Mouse (Mus musculus) left cerebral cortex, postnatal 36 days (tissue): ENCODE data around the gene Bst2. TPM values are rescaled to one million over a fixed set of nuclear protein-coding genes. Genes with fewer than 3 reads are reported as not detected.
"Not testable (repeated sequence)": the region's sequence is repeated elsewhere in the genome, so short reads cannot be mapped to it uniquely, and the experiment has no call there.

Source experiments
- DNase-seq, 2 experiments: peaks; one replicate each; pipeline ENCODE4 v3.0.0; 2021 to 2022; ENCODE audit warnings: low spot score in 2 of 2, mixed read lengths in 1 of 2
- intact Hi-C: fragments of 180-260 bp; cut with DNase I; formaldehyde crosslinking; loops from one replicate; pipeline ENCODE4 v1.15.1; 2025
- total RNA-seq, 2 experiments: library from RNA; stranded (reverse); gene quantifications; 2 replicates each; pipeline ENCODE4 v1.2.3; 2021

Bst2 gene
- total RNA-seq, 2 experiments from 2014 or later: 3.5 to 4.8 TPM

DNA sequence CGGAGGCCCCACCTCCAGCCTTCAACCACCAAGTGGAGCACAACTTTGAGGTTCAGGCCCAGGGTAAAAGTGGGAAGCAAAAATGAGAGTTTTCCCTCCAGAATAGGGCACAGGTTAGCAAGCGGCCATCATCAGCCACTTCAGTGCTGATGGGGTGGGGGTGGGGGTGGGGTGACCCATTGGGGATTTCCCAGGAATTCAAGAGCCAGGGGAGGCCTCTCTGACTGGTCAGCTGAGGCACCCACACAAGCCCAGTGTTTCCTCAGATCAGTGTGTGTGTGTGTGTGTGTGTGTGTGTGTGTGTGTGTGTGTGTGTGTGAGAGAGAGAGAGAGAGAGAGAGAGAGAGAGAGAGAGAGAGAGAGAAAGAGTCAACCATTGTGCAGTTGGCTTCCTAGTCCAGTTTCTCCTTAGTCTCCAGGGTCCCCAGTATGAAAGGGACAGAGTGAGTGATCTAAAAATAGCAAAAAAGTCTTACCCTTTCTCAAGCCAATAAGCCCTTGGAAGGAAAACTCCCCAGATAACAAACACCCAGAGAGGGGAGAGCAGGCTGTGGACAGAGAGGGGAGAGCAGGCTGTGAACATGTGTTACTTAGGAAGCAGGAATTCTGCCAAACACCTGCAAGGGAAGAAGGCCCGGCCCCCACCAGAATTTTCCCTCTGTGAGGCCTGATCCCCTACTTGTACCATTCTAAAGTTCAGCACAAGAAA lies 9.9 kb downstream of the Bst2 start:
- no peak for DNase-seq
- intact Hi-C loops: no loop called here

DNA sequence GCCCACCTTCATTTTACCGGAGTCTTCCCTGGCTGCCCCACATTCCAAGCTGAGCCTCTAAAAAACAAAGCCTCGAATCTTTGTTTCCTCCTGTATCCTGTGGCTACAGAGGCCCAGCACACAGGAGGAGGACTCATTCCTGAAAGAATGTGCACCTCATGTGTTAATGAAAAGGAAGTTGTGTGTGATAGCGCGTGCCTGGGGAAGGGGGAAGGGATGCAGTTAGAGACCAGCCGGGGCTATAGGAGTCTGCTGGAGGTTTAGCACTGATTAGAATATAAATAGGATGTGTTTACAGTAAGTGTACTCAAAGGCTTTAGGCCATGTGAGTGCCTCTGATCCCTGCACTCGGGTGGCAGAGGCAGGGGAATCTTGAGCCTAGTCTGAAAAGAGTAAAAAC lies 11.0 kb downstream of the Bst2 start:
- intact Hi-C loops: no loop called here
- DNase-seq: no peak

DNA sequence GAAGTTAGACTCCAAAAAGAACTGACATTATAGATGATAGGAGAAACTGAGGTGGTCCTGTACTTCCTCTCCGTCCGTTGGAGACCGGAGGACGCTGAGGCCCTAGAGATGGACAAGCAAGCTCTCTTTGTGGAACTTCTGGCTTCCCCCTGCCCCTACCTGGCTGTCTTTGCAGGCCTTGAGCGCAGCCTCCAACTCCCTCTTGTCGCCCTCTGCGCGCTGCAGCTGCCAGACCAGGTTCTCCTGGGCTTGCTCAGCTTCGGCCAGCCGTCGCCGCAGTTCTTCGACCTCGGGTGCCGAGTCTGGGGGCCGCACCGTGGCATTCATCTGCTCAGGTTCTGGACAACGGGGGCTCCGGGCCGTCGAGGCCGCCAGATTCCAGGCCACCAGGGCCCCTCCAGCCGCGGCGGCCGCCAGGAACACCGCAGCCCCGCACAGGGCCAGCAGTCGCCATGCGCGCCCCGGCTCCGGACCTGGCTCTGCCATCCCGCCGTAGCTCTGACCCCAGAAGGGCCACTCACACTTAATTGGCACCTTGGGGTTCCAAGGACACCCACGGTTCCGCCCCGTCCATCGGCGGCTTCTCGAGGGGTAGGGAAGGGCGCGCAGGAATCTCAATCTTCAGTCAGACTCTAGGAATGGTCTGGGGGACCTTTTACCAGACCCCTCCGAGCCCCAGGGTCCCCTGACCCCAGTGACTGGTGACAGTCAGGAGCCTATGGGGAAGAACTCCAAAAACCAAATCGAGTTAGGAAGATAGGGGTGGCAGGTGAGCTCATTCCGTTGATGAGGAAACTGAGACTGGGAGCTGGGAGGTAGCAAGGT lies 11.8 kb downstream of the Bst2 start, which contains the start of gene Ccdc194:
Gene Ccdc194, minus strand, starts transcription at position 486 of the 825 bp plus-strand sequence.
- intact Hi-C loops: no loop called here
- DNase-seq: no peak

DNA sequence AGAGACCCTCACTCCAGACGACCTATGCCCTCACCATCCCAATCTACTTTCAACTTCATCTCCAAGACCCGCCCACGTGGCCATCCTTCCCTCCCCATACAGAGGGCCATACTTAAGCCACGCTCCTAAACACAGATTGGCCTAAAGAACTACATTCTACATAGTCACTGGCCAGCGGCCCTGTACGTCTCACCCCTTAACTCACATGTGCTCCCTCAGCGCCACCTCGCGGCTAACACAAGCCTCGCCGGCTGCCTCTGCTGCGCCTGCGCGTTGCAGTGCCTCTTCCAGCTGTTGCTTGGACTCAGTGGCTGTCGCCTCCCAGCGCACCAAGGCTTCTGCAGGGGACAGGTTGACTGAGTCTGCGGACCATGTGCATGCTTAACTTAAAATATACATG lies 15.6 kb downstream of the Bst2 start:
- peak; percentile 86 to 87 for DNase-seq

DNA sequence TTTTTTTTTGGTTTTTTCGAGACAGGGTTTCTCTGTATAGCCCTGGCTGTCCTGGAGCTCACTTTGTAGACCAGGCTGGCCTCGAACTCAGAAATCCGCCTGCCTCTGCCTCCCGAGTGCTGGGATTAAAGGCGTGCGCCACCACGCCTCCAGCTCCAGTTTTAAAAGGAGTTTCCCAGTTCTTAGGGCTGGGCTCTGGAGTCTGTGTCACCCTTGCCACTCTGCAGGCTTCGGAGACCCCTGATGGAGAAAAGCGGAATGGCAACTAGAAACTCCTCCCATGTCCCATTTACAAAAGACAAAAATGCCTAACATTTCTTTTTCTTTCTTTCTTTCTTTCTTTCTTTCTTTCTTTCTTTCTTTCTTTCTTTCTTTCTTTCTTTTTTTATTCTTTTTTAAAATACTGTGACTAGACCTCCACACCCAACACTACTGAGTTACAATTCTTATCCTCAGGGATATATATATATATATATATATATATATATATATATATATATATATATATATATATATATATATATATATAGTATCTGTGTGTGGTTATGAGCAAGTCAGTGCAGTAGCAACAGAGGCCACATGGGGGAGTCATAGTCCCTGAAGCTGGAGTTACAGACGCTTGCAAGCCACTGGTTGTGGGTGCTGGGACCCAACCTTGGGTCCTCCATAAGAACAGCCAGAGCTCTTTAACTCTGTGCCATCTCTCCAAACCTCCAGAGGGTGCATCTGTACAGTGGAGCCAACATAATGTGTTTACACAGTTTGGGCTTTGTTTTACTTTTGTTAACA lies 18.0 kb downstream of the Bst2 start:
- intact Hi-C loops, DNase-seq: not testable (repeated sequence)

More for the DNA sequence above, 15.6 kb downstream of the Bst2 start:
- intact Hi-C loops: loop anchor here (2.0 kb wide), 2 partner anchors 27 to 81 kb away; no protein-coding TSS in a partner anchor

DNA sequence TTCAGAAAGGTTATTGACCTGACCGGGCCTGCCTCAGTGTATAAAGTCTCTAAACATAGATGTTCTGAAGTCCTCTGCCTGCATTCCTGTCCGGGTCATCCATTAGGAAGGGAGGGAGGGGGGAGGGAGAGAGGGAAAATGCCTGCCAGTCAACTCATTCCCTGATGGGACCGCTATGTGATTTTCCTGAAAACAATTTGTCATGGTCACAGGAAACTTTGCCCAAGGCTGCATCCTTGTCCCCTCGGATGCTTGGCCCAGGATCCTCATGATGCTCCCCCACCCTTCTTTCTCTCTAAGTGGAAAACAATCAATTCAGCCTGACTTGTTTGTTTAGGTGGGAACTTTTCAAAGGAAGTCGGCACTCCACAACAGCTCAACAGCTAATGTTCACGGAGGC lies 20.5 kb downstream of the Bst2 start:
- DNase-seq: no peak
- intact Hi-C loops: no loop called here

DNA sequence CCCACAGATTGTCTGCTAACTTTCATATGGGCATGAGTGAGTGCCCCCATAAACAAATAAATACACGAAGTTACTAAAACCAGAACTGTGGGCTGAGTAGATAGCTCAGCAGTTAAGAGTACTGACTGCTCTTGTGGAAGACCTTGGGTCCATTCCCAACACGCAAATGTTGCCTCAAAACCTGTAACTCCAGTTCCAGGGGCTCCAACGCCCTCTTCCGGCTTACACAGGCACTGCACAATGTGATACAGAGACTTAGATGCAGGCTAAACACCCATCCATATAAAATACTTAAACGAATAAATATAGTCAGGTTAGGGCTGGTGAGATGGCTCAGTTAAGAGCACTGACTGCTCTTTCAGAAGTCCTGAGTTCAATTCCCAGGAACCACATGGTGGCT lies 22.2 kb downstream of the Bst2 start:
- intact Hi-C loops: no loop called here
- no peak for DNase-seq

DNA sequence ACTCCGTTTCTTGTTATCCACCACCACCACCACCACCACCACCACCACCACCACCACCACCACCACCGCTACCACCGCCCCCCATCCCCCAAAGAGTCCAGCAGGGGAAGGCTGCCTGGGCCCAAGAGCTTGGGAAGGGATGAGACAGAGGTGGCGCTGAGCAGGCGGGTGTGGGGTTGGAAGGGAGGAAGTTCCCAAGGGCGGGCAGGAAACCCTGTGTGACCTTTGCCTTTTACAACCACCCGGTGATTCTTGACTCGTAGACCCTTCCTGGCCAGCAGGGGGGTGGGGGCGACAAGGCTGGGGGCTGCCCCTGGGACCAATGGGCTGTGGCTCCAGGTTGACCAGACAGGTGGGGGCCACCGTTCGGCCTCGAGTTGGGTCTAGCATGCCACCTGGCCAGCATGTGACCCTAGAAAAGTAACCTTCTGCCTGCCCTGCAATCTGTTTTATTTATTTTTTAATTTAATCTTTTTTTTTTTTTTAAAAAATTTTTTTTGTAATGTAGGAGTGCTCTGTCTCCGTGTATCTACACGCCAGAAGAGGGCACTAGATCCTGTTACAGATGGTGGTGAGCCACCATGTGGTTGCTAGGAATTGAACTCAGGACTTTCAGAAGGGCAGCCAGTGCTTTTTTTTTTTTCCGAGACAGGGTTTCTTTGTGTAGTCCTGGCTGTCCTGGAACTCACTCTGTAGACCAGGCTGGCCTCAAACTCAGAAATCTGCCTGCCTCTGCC lies 24.1 kb downstream of the Bst2 start:
- DNase-seq: no peak
- intact Hi-C loops: no loop called here

DNA sequence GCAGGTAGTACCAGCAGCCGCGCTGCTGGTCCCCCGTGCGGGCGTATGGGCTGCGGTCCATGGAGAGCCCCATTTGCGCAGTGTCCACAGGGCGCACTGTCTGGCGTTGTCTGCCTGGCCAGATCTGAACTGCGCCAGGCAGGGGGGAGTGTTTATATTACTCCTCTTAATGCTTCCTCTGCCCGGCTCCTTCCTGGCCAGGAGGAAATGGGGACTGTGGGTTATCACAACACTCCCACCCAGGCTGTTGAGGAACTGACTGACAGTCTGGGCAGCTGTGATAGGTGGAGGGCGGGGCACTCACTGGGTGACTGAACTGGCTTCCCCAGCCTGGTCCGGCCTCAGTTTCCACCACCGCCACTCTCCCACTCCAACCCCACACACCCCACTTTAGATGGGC lies 25.6 kb downstream of the Bst2 start, which contains the start of gene Plvap:
Gene Plvap, minus strand, starts transcription at position 109 of the 400 bp plus-strand sequence.
- intact Hi-C loops: no loop called here
- no peak for DNase-seq

DNA sequence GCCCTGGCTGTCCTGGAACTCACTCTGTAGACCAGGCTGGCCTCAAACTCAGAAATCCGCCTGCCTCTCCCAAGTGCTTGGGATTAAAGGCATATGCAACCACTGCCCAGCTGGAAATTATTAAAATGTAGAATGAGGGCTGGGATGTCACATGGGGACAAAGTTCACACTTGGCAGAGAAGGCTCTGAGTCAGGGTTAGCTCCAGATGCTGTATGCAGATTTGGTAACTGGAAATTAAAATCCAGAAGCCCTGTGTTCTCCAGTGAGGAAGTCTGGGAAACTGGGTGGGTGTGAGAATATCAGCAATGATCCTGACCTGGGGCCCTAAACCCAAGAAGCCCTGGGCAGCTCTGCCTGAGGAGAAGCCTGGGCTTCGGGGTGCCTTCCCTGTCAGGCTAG lies 27.9 kb downstream of the Bst2 start:
- no peak for DNase-seq
- intact Hi-C loops: no loop called here

DNA sequence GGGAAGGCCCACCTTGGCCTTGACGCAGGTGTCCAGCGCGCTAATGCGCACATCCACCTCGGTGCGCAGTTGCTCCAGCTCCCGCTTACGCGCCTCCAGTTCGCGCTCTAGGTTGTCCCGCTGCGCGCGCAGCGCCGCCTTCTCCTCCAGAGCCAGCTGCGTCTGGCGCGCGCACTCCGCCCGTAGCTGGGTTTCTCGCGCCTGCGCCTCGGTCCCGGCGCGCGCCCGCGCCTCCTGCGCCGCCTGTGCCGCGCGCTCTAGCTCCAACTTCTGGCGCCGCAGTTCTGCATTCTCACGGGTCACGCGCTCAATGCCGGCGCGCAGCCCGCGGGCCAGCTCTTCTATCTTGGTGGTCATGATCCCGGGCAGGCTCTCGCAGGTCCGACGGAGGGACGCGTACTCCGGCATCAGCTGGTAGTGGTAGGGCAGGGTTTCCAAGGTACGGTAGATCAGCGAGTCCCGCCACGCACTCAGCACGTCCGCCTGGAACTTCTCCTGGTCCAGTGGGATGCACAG lies 29.6 kb downstream of the Bst2 start:
- intact Hi-C loops: loop anchor here (1.0 kb wide), 1 partner anchor 19 kb away; the partner anchor contains the start of gene Gtpbp3
- peak; percentile 80 to 86 for DNase-seq

DNA sequence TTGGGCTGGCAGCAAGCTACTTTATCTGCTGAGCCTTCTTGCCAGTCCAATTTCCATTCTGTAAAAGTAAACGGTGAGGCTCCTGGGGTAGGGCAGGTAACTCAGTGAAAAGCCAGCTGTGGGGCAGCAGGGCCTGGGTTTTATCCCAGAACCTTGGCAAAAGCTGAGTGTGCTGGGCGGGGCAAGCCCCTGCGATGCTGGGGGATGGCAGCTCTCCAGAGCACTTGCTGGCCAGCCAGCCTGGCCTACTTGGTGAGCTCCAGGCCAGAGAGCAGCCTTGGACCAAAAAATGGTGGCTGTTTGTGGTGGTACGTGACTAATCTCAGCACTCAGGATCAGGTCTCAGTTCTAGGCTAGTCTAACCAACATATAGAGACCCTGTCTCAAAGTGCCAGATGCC lies 31.3 kb downstream of the Bst2 start:
- intact Hi-C loops: no loop called here
- DNase-seq: no peak

DNA sequence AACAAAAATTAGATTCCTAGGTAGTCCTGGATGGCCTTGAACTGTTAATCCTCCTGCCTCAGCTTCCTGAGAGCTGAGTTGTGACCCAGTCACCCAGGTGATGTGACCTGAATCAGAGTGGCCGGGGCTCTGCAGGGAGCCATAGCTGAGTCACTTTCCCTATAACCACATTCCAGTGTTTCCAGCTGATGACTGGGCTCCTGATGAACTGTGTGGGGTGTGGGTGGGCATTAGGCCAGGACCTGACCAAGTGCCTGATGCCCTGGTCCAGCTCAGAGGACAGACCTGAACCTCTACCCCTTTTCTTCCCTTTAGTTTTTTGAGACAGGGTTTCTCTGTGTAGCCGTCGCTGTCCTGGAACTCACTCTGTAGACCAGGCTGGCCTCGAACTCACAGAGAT lies 31.9 kb downstream of the Bst2 start:
- intact Hi-C loops: no loop called here
- no peak for DNase-seq

DNA sequence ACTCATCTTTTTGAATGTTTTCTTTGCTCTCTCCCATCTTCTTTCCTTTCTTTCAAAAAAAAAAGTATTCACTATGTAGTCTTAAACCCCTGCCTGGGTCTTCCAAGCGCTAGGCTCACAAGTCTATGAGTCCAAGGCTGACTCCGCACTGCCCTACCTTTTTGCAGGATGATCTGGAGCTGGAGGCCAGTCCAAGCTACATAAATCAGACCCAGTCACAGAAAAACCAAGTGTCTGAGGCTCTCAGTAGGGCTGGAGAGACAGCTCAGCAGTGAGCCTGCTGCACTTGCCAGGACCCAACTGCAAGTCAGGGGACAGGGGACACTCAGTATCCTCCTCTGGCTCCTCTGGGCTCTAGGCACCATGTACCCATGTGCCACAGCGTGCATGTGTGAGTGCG lies 32.9 kb downstream of the Bst2 start:
- intact Hi-C loops: no loop called here
- DNase-seq: no peak

DNA sequence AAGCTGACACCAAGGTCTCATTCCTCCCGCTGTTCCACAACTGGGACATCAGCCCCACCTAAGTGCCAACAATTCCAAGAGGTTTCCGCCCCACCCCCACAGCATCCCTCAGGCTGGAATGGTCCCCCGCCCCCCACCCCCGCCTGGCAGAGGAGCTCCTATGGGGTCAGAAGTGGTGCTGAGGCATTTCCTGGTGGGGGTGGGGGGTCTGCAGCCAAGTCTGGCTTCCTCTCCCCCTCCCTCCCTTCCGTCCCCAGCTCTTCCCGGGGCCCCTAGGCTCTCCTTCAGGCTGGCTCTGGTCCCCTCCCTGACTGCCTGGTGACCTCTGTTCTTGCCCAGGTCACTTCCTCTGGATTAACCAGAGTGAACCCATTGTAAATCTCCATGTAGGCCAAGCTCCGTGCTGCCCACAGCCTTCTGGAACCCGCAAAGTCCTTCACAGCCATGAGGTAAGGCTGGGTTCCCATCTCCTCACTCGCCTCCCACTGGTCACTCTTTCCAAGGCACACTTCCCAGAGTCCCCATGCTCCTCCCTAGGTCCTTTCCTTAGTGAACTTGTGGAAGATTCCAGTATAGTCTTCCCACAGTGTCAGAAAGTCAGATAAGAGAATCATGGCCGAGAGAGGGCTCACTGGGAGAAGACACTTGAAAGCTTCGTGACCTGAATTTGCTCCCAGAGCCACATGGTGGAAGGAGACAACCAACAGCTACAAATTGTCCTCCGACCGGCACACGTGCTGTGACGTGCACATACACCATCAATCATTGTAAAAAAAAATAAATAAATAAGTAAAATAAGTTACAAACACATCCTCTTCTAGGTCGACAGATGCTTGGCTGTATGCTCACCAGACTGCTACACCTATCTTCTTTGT lies 38.2 kb downstream of the Bst2 start:
- intact Hi-C loops: loop anchor here (5.0 kb wide), 1 partner anchor 33 kb away; no protein-coding TSS in a partner anchor
- DNase-seq: no peak

DNA sequence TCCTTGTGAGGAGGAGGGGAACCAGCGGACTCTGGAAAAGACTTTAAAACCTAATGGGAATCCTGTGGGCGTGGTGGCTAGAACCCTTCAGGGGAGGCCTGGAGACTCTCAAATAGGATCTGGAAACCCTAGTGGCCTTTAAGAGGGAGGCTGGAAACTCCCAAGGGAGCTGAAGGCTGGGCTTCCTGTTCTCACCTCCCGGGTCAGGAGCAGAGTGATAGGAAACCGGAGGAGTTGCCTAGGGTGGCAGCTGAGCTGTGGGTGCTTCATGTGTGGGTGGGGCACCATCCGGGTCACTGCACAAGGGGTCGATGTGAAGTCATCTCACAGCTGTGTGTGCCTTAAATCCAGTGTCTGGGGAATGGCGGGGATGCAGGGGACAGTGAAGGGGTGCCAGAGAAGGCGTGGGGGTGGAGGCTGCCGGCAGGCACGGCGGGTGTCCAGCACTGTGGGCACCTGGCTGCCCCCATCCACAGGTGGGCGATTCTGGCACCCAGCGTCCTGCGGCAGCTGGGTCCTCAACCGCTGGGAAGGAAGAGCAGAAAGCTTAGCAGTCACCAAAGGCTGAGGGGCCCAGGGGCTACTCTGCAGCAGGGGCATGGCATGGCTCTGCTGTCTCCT lies 39.3 kb downstream of the Bst2 start:
- DNase-seq: no peak
- intact Hi-C loops: loop anchor here (5.0 kb wide), 1 partner anchor 34 kb away; no protein-coding TSS in a partner anchor

DNA sequence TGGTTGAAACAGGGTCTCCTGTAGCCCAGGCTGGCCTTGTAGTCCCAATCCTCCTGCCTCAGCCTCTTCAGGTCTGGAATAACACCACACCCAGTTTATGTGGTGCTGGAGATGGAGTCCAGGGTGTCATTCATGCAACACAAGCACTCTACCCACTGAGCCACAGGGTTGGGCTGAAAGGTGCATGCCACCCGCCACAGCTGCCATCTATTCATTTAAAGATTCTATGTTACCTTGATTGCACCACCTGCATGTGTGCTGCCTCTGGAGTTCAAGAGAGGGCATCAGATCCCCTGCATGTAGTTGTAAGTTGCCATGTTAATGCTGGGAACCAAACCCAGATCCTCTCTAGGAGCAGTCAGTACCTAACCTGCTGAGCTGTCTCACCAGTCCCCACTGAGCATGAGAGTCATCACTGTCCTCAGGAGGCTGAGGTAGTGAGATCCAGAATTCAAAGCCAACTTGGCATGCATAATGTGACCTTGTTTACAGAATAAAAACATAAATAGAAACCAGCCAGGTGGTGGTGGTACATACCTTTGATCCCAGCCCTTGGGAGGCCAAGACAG lies 40.1 kb downstream of the Bst2 start:
- intact Hi-C loops: loop anchor here (5.0 kb wide), 1 partner anchor 35 kb away; no protein-coding TSS in a partner anchor
- no peak for DNase-seq
